Mouse (Mus musculus) kidney, adult 10 weeks (tissue): ENCODE measurements around the gene Cdcp1. TPM values are rescaled to one million over a fixed set of nuclear protein-coding genes. Genes with fewer than 3 reads are reported as not detected.

Experiments
- polyA plus RNA-seq: library from polyadenylated mRNA; stranded (reverse); fragments of 350-450 nt; fragmentation: Illumina TruSeq; extraction: RNeasy Lipid Tissue Mini Kit (QIAGEN cat#74804); gene quantifications from one replicate; pipeline ENCODE4 v1.2.3, GENCODE M21; 2014; ENCODE audit warnings: low read depth, low replicate concordance

The Cdcp1 gene
- 24.0 TPM for polyA plus RNA-seq

DNA sequence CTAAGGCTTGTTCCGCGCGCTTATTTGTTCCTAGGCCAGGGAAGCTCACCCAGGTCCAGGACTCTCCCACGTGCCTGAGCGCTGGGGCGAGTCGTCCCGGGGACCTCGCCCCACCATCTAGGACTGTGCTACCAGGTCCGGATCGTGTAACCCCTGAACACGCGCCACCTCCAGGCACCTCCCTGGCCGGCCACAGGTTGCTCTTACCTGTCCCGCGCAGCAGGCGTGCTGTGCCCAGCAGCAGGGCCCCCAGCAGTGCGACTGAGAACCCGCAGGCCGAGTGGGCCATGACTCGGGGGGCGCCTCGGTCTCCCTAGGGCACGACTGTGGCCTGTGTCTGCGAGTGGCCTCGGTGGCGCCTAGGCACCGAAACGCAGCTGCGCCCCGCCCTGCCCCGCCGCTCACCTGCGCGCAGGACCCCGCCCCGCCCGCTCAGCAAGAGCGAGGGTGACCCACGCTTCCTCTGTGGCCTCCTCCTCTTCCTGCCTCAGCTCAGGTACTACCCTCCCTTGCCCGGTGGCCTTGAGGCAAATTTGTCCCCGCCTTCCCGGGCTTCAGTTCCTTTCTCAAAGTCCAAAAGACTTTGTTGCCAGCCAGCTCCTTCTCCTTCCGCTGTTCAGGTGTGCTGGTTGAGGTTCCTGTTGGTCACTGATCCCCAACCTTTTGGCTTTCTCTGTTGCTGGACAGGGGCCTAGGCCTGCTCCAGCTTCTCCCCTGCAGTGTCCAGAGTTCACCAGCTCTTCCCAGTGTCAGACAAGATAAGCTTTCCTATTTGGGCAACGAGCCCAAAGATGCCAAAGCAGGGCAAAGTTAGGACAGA is at the start of gene Cdcp1:
Gene Cdcp1, minus strand, starts transcription at position 418 of the 820 bp plus-strand sequence.

DNA sequence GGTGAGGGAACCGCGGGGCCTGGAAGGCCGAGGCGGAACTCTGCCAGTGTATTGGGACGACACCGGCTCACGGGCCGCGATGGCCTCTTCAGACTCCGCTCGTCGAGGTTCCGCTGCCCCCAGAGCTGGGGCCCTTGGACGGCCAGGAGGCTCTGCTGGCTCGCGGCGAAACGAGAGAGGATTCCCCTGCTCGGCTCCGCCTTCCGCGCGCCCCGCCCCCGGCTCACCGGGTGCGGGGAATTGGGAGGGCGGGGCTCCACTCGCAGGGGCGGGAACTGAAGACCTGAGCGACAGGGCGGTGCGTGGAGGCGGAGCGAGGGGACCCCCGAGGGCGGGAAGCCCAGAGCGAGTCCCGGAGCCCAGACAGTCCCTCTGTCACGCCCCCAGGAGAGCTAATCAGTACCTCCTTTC is 44.8 kb upstream of the Cdcp1 start, which contains the start of gene Tmem158:
Gene Tmem158, minus strand, starts transcription at position 154 of the 411 bp plus-strand sequence.

DNA sequence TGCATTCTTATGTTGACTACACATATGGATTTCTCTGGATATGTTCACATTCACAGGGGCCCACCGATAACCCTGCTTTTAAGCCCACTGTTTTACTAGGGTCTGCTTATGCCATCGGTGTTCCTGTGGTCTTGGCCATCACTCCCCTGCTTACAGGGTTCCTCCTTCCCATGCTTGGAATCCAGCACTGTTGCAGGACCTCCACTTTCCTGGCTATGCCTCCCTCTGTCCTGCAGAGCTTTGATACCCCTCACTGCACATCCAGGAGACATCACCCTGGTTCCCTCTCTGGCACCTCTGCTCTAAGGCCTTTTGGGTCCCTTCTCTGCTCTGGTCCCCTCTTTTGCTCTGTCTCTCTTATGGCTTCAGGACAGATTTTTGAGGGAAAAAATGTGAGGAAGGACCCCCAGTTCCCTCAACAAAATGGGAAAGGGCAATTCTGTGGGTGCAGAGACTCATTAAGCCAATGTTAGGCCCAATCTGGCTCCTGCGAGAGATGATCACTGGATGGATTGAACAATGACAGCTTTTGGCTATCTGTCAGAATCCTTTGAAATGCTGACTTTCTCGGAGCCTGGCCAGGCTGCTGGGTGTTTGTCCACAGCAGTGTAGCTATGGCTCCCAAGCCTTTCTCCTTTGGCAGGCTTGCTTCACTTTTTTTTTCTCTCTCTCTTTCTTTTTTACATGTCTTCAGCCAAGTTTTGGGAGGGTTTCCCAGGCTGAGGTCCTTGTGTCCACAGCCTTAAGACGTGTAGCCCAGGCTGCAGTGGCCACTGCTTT is 65.4 kb downstream of the Cdcp1 start, which contains the start of gene Clec3b:
Gene Clec3b, plus strand, starts transcription at position 706 of the 780 bp plus-strand sequence.

Other genes with a start within 250 kb of the Cdcp1 start
- 12.4 TPM for gene Tmem42, start 194.7 kb downstream of the Cdcp1 start, polyA plus RNA-seq
- gene Tgm4, start 181.3 kb downstream of the Cdcp1 start, polyA plus RNA-seq, result not detected
- 27.2 TPM for gene Zdhhc3, start 102.8 kb downstream of the Cdcp1 start, polyA plus RNA-seq
- 13.4 TPM for gene Exosc7, start 102.8 kb downstream of the Cdcp1 start, polyA plus RNA-seq
- gene Clec3b, start 65.1 kb downstream of the Cdcp1 start, polyA plus RNA-seq, result not detected
- 2.1 TPM for gene Tmem158, start 44.7 kb upstream of the Cdcp1 start, polyA plus RNA-seq
- 80.2 TPM for gene Lars2, start 150.9 kb upstream of the Cdcp1 start, polyA plus RNA-seq